Mouse (Mus musculus): ENCODE results near the gene Cd244a. TPM values are rescaled to one million over a fixed set of nuclear protein-coding genes. Genes with fewer than 3 reads are reported as not detected.

Cd244a gene
- polyA plus RNA-seq, 1 experiment from 2014 or later: 0.11 TPM

- Histone ChIP-seq H3K9ac (no peak overlapping the region), H3K4me1 (no peaks in the 10 kb centered on the region), H3K27me3 (no peaks in the 10 kb centered on the region), H3K4me3 (no peak overlapping the region), H3K27ac (no peak overlapping the region), H3K9me3 (no peaks in the 10 kb centered on the region), H3K36me3 (no peaks in the 10 kb centered on the region), H3K4me2 (replicated peaks) (no peak overlapping the region)
- ATAC-seq (ENCODE audit: low FRiP score, low read depth): no peak
- WGBS: 86% methylated on average over 2 of the region's 2 CpGs
These were observed 25.6 kb downstream of the Cd244a start for GRCm38 (mm10) chr1:171584584-171584983.

- no peak overlapping the region for H3K9ac ChIP-seq
These were observed 45.7 kb downstream of the Cd244a start for GRCm38 (mm10) chr1:171604686-171605085.

GRCm38 (mm10) chr1:171606656-171607055, 47.7 kb downstream of the Cd244a start:
- Histone ChIP-seq H3K9ac (no peak overlapping the region), H3K4me1 (no peaks in the 10 kb centered on the region), H3K36me3 (no peaks in the 10 kb centered on the region), H3K27me3 (no peaks in the 10 kb centered on the region), H3K9me3 (no peaks in the 10 kb centered on the region), H3K27ac (no peak overlapping the region), H3K4me3 (no peak overlapping the region), H3K4me2 (replicated peaks) (no peak overlapping the region)
- ATAC-seq (ENCODE audit: low FRiP score, low read depth): no peak
- 73% methylated on average over 3 of the region's 3 CpGs for WGBS

More at GRCm38 (mm10) chr1:171604686-171605085, 45.7 kb downstream of the Cd244a start:
- no peak overlapping the region for H3K27ac ChIP-seq
- no peak overlapping the region for H3K4me3 ChIP-seq
- no peak overlapping the region for H3K4me2 ChIP-seq (replicated peaks)
- no peaks in the 10 kb centered on the region for H3K36me3 ChIP-seq
- ATAC-seq (ENCODE audit: low FRiP score, low read depth): no peak
- 77% methylated on average over 3 of the region's 3 CpGs for WGBS
- no peaks in the 10 kb centered on the region for H3K27me3 ChIP-seq
- H3K9me3 ChIP-seq: no peaks in the 10 kb centered on the region
- no peaks in the 10 kb centered on the region for H3K4me1 ChIP-seq

- Histone ChIP-seq H3K27ac (no peak within 1 kb of the TSS), H3K4me2 (replicated peaks) (no peak within 1 kb of the TSS), H3K9ac (no peak within 1 kb of the TSS), H3K36me3 (no peaks in the 10 kb centered on the region), H3K4me3 (no peak within 1 kb of the TSS), H3K27me3 (no peaks in the 10 kb centered on the region), H3K9me3 (no peaks in the 10 kb centered on the region), H3K4me1 (no peaks in the 10 kb centered on the region)
- no peak for ATAC-seq (ENCODE audit: low FRiP score, low read depth)
- 83% methylated on average over 9 of the region's 9 CpGs for WGBS
These were observed 48.2 kb downstream of the Cd244a start, which contains the start of gene Ly9 for GRCm38 (mm10) chr1:171607176-171607575. TSS of gene Ly9 (minus strand) at chr1:171607410.

GRCm38 (mm10) chr1:171610026-171610425, 51.0 kb downstream of the Cd244a start:
- H3K27me3 ChIP-seq: no peaks in the 10 kb centered on the region
- no peak overlapping the region for H3K4me3 ChIP-seq
- H3K36me3 ChIP-seq: no peaks in the 10 kb centered on the region
- H3K4me2 ChIP-seq (replicated peaks): no peak overlapping the region
- H3K9ac ChIP-seq: no peak overlapping the region
- no peaks in the 10 kb centered on the region for H3K9me3 ChIP-seq
- ATAC-seq (ENCODE audit: low FRiP score, low read depth): no peak
- WGBS: 92% methylated on average over 2 of the region's 2 CpGs
- no peak overlapping the region for H3K27ac ChIP-seq
- H3K4me1 ChIP-seq: no peaks in the 10 kb centered on the region

GRCm38 (mm10) chr1:171610781-171611180, 51.8 kb downstream of the Cd244a start:
- no peak for ATAC-seq (ENCODE audit: low FRiP score, low read depth)
- Histone ChIP-seq H3K4me2 (replicated peaks) (no peak overlapping the region), H3K4me3 (no peak overlapping the region), H3K36me3 (no peaks in the 10 kb centered on the region), H3K4me1 (no peaks in the 10 kb centered on the region), H3K9me3 (no peaks in the 10 kb centered on the region), H3K9ac (no peak overlapping the region), H3K27me3 (no peaks in the 10 kb centered on the region), H3K27ac (no peak overlapping the region)
- WGBS: 59% methylated on average over 1 of the region's 1 CpGs

GRCm38 (mm10) chr1:171613962-171614361, 55.0 kb downstream of the Cd244a start:
- Histone ChIP-seq H3K4me3 (no peak overlapping the region), H3K9me3 (no peaks in the 10 kb centered on the region), H3K4me2 (replicated peaks) (no peak overlapping the region), H3K4me1 (no peaks in the 10 kb centered on the region), H3K27ac (no peak overlapping the region), H3K36me3 (no peaks in the 10 kb centered on the region), H3K27me3 (no peaks in the 10 kb centered on the region), H3K9ac (no peak overlapping the region)
- ATAC-seq (ENCODE audit: low FRiP score, low read depth): no peak
- 35% methylated on average over 2 of the region's 2 CpGs for WGBS

GRCm38 (mm10) chr1:171616881-171617515, 58.0 kb downstream of the Cd244a start:
- no peak for ATAC-seq (ENCODE audit: low FRiP score, low read depth)
- Histone ChIP-seq H3K27me3 (no peaks in the 10 kb centered on the region), H3K4me2 (replicated peaks) (no peak overlapping the region), H3K9me3 (no peaks in the 10 kb centered on the region), H3K9ac (no peak overlapping the region), H3K4me1 (no peaks in the 10 kb centered on the region), H3K27ac (no peak overlapping the region), H3K4me3 (no peak overlapping the region), H3K36me3 (no peaks in the 10 kb centered on the region)
- WGBS: 81% methylated on average over 11 of the region's 11 CpGs

- no peak for ATAC-seq (ENCODE audit: low FRiP score, low read depth)
- H3K9ac ChIP-seq: no peak overlapping the region
- H3K4me2 ChIP-seq (replicated peaks): no peak overlapping the region
- H3K4me3 ChIP-seq: no peak overlapping the region
- H3K27ac ChIP-seq: no peak overlapping the region
- no peaks in the 10 kb centered on the region for H3K4me1 ChIP-seq
- no peaks in the 10 kb centered on the region for H3K27me3 ChIP-seq
- H3K9me3 ChIP-seq: no peaks in the 10 kb centered on the region
- no peaks in the 10 kb centered on the region for H3K36me3 ChIP-seq
- WGBS: 87% methylated on average over 8 of the region's 8 CpGs
These were observed 60.0 kb downstream of the Cd244a start for GRCm38 (mm10) chr1:171619001-171619400.

- no peak overlapping the region for H3K9ac ChIP-seq
- H3K4me1 ChIP-seq: no peaks in the 10 kb centered on the region
- H3K27me3 ChIP-seq: no peaks in the 10 kb centered on the region
- H3K4me2 ChIP-seq (replicated peaks): no peak overlapping the region
- 83% methylated on average over 3 of the region's 3 CpGs for WGBS
- no peak overlapping the region for H3K4me3 ChIP-seq
- no peaks in the 10 kb centered on the region for H3K36me3 ChIP-seq
- no peak overlapping the region for H3K27ac ChIP-seq
- no peaks in the 10 kb centered on the region for H3K9me3 ChIP-seq
- ATAC-seq (ENCODE audit: low FRiP score, low read depth): no peak
These were observed 60.7 kb downstream of the Cd244a start for GRCm38 (mm10) chr1:171619645-171620044.

GRCm38 (mm10) chr1:171620091-171620490, 61.1 kb downstream of the Cd244a start:
- H3K9ac ChIP-seq: no peak overlapping the region
- 90% methylated on average over 6 of the region's 6 CpGs for WGBS
- H3K4me1 ChIP-seq: no peaks in the 10 kb centered on the region
- H3K27ac ChIP-seq: no peak overlapping the region
- no peaks in the 10 kb centered on the region for H3K9me3 ChIP-seq
- no peaks in the 10 kb centered on the region for H3K27me3 ChIP-seq
- no peaks in the 10 kb centered on the region for H3K36me3 ChIP-seq
- ATAC-seq (ENCODE audit: low FRiP score, low read depth): no peak
- H3K4me2 ChIP-seq (replicated peaks): no peak overlapping the region
- H3K4me3 ChIP-seq: no peak overlapping the region

- Histone ChIP-seq H3K4me1 (0 out of 2 replicates have a peak, but pooled peaks cover 6% of the 10 kb centered on the region), H3K9ac (no peak overlapping the region), H3K27ac (no peak overlapping the region), H3K4me3 (no peak overlapping the region), H3K36me3 (no peaks in the 10 kb centered on the region), H3K27me3 (no peaks in the 10 kb centered on the region), H3K9me3 (no peaks in the 10 kb centered on the region), H3K4me2 (replicated peaks) (no peak overlapping the region)
- 68% methylated on average over 3 of the region's 3 CpGs for WGBS
- no peak for ATAC-seq (ENCODE audit: low FRiP score, low read depth)
These were observed 68.8 kb downstream of the Cd244a start for GRCm38 (mm10) chr1:171627801-171628200.

- H3K9me3 ChIP-seq: no peaks in the 10 kb centered on the region
- no peak overlapping the region for H3K27ac ChIP-seq
- 0 out of 2 replicates have a peak, but pooled peaks cover 6% of the 10 kb centered on the region for H3K4me1 ChIP-seq
- no peak overlapping the region for H3K9ac ChIP-seq
- H3K4me3 ChIP-seq: no peak overlapping the region
- no peaks in the 10 kb centered on the region for H3K36me3 ChIP-seq
- no peaks in the 10 kb centered on the region for H3K27me3 ChIP-seq
- no peak for ATAC-seq (ENCODE audit: low FRiP score, low read depth)
- 46% methylated on average over 6 of the region's 6 CpGs for WGBS
- no peak overlapping the region for H3K4me2 ChIP-seq (replicated peaks)
These were observed 70.2 kb downstream of the Cd244a start for GRCm38 (mm10) chr1:171629168-171629567.
